Mouse (Mus musculus) heart, adult 18-20 months (tissue): ENCODE measurements around the gene Rufy1. TPM values are rescaled to one million over a fixed set of nuclear protein-coding genes. Genes with fewer than 3 reads are reported as not detected.
"Not testable (repeated sequence)": the region's sequence is repeated elsewhere in the genome, so short reads cannot be mapped to it uniquely, and the experiment has no call there.

ENCODE experiments used
- DNase-seq, 2 experiments: peaks; one replicate each; pipeline ENCODE4 v3.0.0; 2021 to 2022; ENCODE audit warnings: mixed read lengths in 1 of 2
- long read RNA-seq, 2 experiments: library from polyadenylated mRNA; stranded (forward); transcript quantifications; one replicate each; pipeline ENCODE4 v2.0.0; 2021
- total RNA-seq, 2 experiments: library from RNA; stranded (reverse); gene quantifications; 2 replicates each; pipeline ENCODE4 v1.2.3; 2021

The Rufy1 gene
- total RNA-seq, result 10 to 100 TPM; 28.3 to 35.5 TPM
- long read RNA-seq, experiment 1, transcript Rufy1-201 (18 exons, 2,688 nt), result major isoform, 37 of 45 reads
- long read RNA-seq, experiment 1, partial matches to known transcripts, result 2 of 45 reads
- long read RNA-seq, experiment 1, other reads (novel, unspliced or antisense), result 6 of 45 reads
- long read RNA-seq, experiment 2, transcript Rufy1-201 (18 exons, 2,688 nt), result major isoform, 16 of 18 reads
- long read RNA-seq, experiment 2, partial matches to known transcripts, result 1 of 18 reads
- long read RNA-seq, experiment 2, other reads (novel, unspliced or antisense), result 1 of 18 reads

DNA sequence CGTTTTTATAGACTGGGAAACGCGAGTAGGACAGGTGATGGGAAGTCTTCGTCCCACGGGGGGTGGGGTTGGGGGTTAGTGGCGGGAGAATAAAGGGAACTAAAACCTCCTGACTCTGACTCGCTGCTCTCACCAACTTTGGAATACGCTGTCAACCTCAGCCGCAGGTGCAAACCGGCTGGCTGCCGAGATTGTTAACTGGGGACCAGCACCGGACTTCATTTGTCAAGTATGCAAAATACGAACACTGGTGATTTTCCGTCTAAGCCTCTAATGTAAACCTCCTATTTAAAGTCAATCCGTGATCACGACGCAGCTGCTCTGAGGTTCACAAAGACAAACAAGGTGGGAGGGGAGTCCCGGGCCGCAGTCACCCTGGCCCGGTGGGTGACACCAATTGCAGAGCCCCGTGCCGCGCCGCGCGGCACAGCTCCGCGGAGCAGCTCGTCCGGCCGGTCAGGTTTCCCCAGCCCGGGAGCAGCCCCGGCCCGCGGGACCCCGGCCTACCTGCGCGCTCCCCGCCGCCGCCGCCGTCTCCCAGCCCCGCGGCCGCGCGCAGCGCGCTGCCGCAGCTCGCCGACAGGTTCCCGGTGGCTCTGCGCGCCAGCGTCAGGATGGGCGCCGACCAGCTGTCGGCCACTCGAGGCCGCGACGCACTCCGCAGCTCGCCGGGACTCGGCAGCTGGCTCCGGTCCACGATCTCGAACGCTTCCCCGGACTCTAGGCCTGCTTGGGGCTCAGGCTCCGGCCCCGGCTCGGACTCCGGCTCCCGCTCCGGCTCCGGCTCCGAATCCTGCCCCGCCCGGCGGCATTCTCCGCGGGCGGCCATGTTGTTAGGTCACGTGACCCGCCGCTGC lies at the start of gene Rufy1:
Gene Rufy1 (minus strand): TSS at position 849 of the 857 bp plus-strand sequence.
- peak; percentile 90 to 91 for DNase-seq

DNA sequence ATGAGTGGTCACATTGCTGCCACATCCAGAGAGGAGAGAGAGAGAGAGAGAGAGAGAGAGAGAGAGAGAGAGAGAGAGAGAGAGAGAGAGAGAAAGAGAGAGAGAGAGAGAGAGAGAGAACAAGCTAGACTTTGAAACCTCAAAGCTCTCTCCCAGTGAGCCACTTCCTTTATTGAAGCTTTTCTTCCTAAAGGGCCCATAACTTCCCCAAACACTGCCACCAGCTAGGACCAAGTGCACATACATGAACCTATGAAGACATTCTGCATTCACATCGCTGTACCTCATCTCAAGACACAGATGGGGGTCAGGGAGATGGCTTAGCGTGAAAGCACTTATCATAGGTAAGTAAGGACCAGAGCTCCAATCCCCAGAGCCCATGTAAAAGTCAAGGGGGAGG lies 47.1 kb upstream of the Rufy1 start:
- no peak for DNase-seq

- DNase-seq, result no peak
These were observed 46.7 kb upstream of the Rufy1 start for GRCm38 (mm10) chr11:50477486-50478070.

- DNase-seq, result peak in 1 of 2 experiments; percentile 17
These were observed 46.0 kb upstream of the Rufy1 start for GRCm38 (mm10) chr11:50476971-50477370.

- DNase-seq, result no peak
These were observed 43.0 kb upstream of the Rufy1 start for GRCm38 (mm10) chr11:50473933-50474332.

- no peak for DNase-seq
These were observed 41.4 kb upstream of the Rufy1 start for GRCm38 (mm10) chr11:50472161-50472939.

GRCm38 (mm10) chr11:50461481-50461880 lies 30.6 kb upstream of the Rufy1 start:
- no peak for DNase-seq

DNA sequence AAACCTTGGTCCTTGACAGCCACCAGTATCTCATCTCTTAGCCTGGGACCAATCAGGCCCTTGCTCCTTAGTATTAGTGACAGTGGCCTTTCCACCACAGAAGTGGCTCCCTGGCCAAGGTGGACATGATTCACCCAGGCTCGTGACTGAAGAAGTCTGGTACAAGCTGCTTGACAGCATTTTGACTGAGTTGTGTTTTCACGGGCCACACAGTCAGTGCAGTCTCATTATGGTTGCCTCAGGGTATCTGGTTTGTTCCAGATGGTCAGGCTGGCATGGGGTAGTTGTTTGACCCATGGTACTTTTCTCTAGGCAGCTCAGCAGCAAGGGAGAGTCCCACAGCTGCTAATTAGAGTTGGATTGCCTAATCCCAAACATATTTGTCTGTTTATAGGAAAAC lies 28.3 kb upstream of the Rufy1 start:
- DNase-seq, result no peak

- peak; percentile 61 to 62 for DNase-seq
These were observed 26.4 kb upstream of the Rufy1 start for GRCm38 (mm10) chr11:50457111-50457911.

- no peak for DNase-seq
These were observed 25.5 kb upstream of the Rufy1 start for GRCm38 (mm10) chr11:50456455-50456854.

DNA sequence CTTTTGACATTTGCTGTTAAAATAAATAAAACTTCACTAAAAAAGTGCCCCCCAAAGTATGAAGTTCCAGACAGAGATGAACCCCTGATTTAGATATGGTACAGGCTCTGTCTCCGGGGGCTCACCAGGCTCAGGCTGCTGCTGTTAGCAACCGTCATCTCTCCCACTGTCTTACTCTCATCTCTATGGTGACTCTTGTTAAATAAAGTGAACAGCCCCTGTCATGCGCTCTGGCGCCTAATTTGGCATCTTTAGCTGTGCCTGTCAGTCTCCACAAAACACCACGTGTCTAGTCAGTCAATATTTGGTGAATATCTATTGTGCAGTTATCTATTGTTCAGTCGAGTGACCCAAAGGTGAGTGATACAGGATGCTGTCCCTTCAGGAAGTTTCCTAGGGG lies 24.0 kb upstream of the Rufy1 start:
- no peak for DNase-seq

DNA sequence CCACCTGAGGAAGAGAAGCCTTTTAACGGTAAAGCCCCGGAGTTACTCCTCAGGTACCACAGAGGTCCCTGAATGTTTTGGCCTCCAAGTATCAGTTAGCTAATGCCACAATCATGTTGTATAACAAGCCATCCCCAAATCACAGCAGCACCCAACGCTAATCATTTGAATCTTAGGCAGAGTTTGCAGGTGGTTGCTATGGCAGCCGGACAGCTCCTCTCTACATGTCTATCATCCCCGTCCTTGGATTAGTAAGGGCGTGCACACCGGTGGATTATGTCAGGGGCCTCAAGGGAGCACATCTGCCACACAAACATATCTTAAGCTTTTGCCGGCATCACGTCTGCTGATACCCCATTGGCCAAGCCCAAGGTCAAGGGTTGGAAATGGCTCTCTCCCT lies 19.3 kb upstream of the Rufy1 start:
- DNase-seq, result no peak

DNA sequence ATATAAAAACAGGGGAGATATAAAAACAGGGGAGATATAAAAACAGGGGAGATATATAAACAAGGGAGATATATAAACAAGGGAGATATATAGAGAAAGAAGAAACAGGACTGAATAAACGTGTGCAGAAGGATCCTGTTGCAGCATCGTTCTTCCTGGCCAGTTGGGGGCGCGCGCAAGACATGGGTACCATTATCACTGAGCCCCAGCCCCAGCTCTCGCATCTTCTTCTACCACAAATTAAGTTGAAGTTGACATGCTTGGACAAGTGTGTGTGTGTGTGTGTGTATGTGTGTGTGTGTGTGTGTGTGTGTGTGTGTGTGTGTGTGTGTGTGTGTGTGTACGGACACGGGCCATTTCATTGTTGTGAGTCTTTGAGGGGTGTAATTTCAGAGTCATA lies 17.2 kb upstream of the Rufy1 start:
- DNase-seq, result not testable (repeated sequence)

DNA sequence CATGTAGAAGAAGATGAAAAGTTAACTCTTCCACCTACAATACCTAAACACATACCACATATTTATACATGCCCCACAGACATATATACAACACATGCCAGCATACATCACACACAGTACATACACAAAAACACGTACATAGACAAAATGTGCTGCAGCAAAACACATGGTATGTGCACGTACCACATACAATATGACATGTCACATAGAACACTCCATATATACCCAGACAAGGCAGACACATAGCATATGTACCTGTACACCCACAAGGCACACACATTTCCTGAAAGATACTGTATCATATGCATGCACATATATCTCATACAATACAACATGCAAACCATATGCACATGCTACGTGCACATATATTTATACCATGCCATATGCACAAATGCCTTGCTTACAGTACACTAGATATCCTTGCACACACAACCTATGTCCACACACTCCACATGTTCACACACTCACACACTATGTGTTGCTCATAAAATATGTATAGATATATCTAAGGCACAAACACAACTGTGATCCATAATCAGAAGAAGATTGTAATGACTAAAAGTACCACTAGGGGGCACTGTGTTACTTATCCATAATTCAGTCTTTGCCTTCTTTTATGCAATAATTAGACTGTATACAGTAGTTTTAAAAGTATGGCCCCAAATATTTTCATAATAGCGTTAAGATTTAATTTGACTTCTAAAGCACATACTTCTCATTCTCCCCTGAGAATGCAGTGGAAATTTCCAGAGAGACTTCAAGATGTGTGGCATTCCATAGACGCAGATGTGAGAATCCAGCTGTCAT lies 12.5 kb upstream of the Rufy1 start:
- DNase-seq, result peak in 1 of 2 experiments; percentile 65

DNA sequence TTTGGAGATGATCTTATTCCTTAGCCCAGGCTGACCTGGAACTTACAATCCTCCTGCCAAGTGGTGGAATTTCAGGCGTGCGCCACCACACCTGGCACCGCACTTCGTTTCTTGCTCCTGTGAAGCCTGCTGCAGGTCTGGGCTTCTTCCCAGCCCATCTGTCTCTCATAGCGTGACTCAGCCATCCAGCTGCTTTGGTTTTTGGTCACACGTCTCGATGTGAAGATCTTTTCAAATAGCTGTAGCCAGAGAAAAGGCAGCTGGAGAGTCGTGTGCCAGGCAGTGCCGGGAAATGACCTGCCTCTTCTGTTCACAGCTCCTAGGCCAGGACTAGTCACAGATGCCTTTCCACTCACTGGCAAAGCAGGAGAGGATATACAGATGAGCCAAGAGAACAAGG lies 10.7 kb upstream of the Rufy1 start:
- peak; percentile 29 to 38 for DNase-seq

GRCm38 (mm10) chr11:50440691-50441090 lies 9.8 kb upstream of the Rufy1 start:
- DNase-seq, result no peak

- DNase-seq, result no peak
These were observed 8.9 kb upstream of the Rufy1 start for GRCm38 (mm10) chr11:50439857-50440256.

DNA sequence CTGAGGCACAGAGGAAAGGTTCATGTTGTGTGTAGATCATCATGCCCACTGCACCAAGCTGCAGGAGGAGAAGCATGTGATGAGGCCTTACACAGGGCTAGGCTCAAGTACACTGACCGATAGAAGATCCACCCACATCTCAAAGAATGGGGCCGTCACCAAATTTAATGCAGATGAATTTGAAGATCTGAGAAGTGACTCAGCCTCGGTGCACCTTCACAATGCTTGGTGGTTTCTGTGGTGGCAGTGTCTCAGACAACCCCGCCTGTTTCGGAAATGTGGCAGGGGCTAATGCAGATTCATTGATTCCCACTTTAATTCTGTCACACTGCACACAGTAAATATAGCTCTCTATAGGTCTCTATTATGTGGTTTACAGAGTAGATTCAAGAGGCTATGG lies 2.0 kb upstream of the Rufy1 start:
- no peak for DNase-seq

DNA sequence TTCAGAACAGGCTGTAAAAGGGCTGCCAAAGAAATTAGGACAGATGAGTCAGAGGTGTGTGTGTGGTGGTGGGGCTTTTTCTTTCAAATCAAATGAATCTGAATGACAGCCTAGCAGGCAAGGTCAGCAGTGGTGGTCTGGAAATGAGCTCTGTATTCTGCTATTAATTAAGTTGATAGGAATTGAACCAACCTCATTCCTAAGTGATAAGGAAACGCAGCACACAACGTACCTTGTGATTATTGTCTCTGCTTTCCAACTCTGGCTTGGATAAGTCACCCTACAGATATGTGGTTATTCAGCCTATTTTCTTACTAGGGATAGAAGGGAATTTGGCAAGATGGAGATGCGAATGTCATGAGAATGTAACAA lies 1.1 kb upstream of the Rufy1 start:
- DNase-seq, result no peak
